Mouse (Mus musculus): Measurements from ENCODE around the gene Polr3h. TPM values are rescaled to one million over a fixed set of nuclear protein-coding genes. Genes with fewer than 3 reads are reported as not detected.

The Polr3h gene
- polyA plus RNA-seq, 1 experiment from 2014 or later = 80.8 TPM

- no peak for DNase-seq (ENCODE audit: low spot score)
- peaks cover 24% of the 10 kb centered on the region for H3K4me1 ChIP-seq
- H3K4me3 ChIP-seq = no peak overlapping the region
- whole genome bisulfite sequencing = 94% methylated on average over 9 of the region's 9 CpGs
- H3K27me3 ChIP-seq (ENCODE audit: low read depth, poor library complexity, severe bottlenecking) = no peaks in the 10 kb centered on the region
- no peaks in the 10 kb centered on the region for H3K9me3 ChIP-seq (replicated peaks)
- H3K27ac ChIP-seq (replicated peaks) = no peak overlapping the region
- H3K36me3 ChIP-seq = peaks cover 74% of the 10 kb centered on the region
Observed at GRCm38 (mm10) chr15:81852411-81853000, 73.5 kb downstream of the Polr3h start.

GRCm38 (mm10) chr15:81851375-81851774 lies 74.7 kb downstream of the Polr3h start:
- no peak for DNase-seq (ENCODE audit: low spot score)

GRCm38 (mm10) chr15:81850718-81851117 lies 75.3 kb downstream of the Polr3h start:
- no peaks in the 10 kb centered on the region for H3K9me3 ChIP-seq (replicated peaks)
- 90% methylated on average over 14 of the region's 14 CpGs for WGBS
- H3K36me3 ChIP-seq = peaks cover 81% of the 10 kb centered on the region
- no peak for DNase-seq (ENCODE audit: low spot score)
- no peak overlapping the region for H3K4me3 ChIP-seq
- peaks cover 11% of the 10 kb centered on the region for H3K4me1 ChIP-seq
- no peak overlapping the region for H3K27ac ChIP-seq (replicated peaks)
- H3K27me3 ChIP-seq (ENCODE audit: low read depth, poor library complexity, severe bottlenecking) = no peaks in the 10 kb centered on the region

More at GRCm38 (mm10) chr15:81851375-81851774, 74.7 kb downstream of the Polr3h start:
- 97% methylated on average over 15 of the region's 15 CpGs for WGBS
- Histone ChIP-seq H3K9me3 (replicated peaks) (no peaks in the 10 kb centered on the region), H3K4me1 (peaks cover 15% of the 10 kb centered on the region), H3K27me3 (ENCODE audit: low read depth, poor library complexity, severe bottlenecking) (no peaks in the 10 kb centered on the region), H3K4me3 (no peak overlapping the region), H3K36me3 (peaks cover 81% of the 10 kb centered on the region), H3K27ac (replicated peaks) (no peak overlapping the region)

GRCm38 (mm10) chr15:81849104-81849503 lies 76.9 kb downstream of the Polr3h start:
- DNase-seq (ENCODE audit: low spot score) = no peak
- no peak overlapping the region for H3K27ac ChIP-seq (replicated peaks)
- no peaks in the 10 kb centered on the region for H3K27me3 ChIP-seq (ENCODE audit: low read depth, poor library complexity, severe bottlenecking)
- 87% methylated on average over 9 of the region's 9 CpGs for WGBS
- H3K4me1 ChIP-seq = 0 out of 2 replicates have a peak, but pooled peaks cover 7% of the 10 kb centered on the region
- no peak overlapping the region for H3K4me3 ChIP-seq
- H3K9me3 ChIP-seq (replicated peaks) = no peaks in the 10 kb centered on the region
- H3K36me3 ChIP-seq = peaks cover 69% of the 10 kb centered on the region

DNA sequence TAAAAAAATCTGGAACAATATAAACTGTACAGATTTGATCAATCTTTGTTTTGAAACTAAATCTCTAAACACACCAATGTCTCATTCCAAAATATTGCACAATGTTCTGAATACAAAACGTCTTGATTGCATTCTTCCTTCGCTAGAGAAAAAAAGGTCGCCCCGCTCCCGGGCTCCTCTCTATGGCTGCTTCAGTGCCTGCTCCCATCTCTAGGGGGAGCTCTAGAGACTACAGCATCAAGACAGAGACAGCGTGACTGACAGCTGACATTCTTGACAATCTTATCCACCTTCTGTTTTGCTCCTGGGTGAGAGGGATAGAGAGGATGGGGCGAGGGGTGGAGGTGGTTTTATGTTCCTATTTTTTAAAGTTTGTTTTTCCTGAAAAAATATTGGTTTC lies 77.7 kb downstream of the Polr3h start:
- peak; percentile 41 for DNase-seq (ENCODE audit: low spot score)
- 51% methylated on average over 7 of the region's 7 CpGs for WGBS
- H3K9me3 ChIP-seq (replicated peaks) = no peaks in the 10 kb centered on the region
- peaks cover 61% of the 10 kb centered on the region for H3K36me3 ChIP-seq
- H3K4me1 ChIP-seq = 0 out of 2 replicates have a peak, but pooled peaks cover 7% of the 10 kb centered on the region
- no peaks in the 10 kb centered on the region for H3K27me3 ChIP-seq (ENCODE audit: low read depth, poor library complexity, severe bottlenecking)
- H3K27ac ChIP-seq (replicated peaks) = no peak overlapping the region
- no peak overlapping the region for H3K4me3 ChIP-seq

- WGBS = 91% methylated on average over 5 of the region's 5 CpGs
- H3K9me3 ChIP-seq (replicated peaks) = no peaks in the 10 kb centered on the region
- H3K4me1 ChIP-seq = 0 out of 2 replicates have a peak, but pooled peaks cover 7% of the 10 kb centered on the region
- H3K4me3 ChIP-seq = no peak overlapping the region
- H3K27ac ChIP-seq (replicated peaks) = no peak overlapping the region
- no peak for DNase-seq (ENCODE audit: low spot score)
- H3K27me3 ChIP-seq (ENCODE audit: low read depth, poor library complexity, severe bottlenecking) = no peaks in the 10 kb centered on the region
- peaks cover 57% of the 10 kb centered on the region for H3K36me3 ChIP-seq
Observed at GRCm38 (mm10) chr15:81847861-81848260, 78.2 kb downstream of the Polr3h start.

- Histone ChIP-seq H3K36me3 (peaks cover 50% of the 10 kb centered on the region), H3K4me1 (0 out of 2 replicates have a peak, but pooled peaks cover 7% of the 10 kb centered on the region), H3K27ac (replicated peaks) (no peak overlapping the region), H3K27me3 (ENCODE audit: low read depth, poor library complexity, severe bottlenecking) (no peaks in the 10 kb centered on the region), H3K9me3 (replicated peaks) (no peaks in the 10 kb centered on the region), H3K4me3 (no peak overlapping the region)
- WGBS = 92% methylated on average over 4 of the region's 4 CpGs
- DNase-seq (ENCODE audit: low spot score) = no peak
Observed at GRCm38 (mm10) chr15:81847161-81847560, 78.9 kb downstream of the Polr3h start.

- peaks cover 46% of the 10 kb centered on the region for H3K36me3 ChIP-seq
- H3K4me3 ChIP-seq = no peak overlapping the region
- no peak for DNase-seq (ENCODE audit: low spot score)
- no peaks in the 10 kb centered on the region for H3K9me3 ChIP-seq (replicated peaks)
- 89% methylated on average over 9 of the region's 9 CpGs for WGBS
- H3K27me3 ChIP-seq (ENCODE audit: low read depth, poor library complexity, severe bottlenecking) = no peaks in the 10 kb centered on the region
- H3K27ac ChIP-seq (replicated peaks) = no peak overlapping the region
- H3K4me1 ChIP-seq = 0 out of 2 replicates have a peak, but pooled peaks cover 7% of the 10 kb centered on the region
Observed at GRCm38 (mm10) chr15:81846755-81847154, 79.3 kb downstream of the Polr3h start.

GRCm38 (mm10) chr15:81845724-81846123 lies 80.3 kb downstream of the Polr3h start:
- no peak for DNase-seq (ENCODE audit: low spot score)
- Histone ChIP-seq H3K36me3 (peaks cover 36% of the 10 kb centered on the region), H3K27ac (replicated peaks) (no peak overlapping the region), H3K9me3 (replicated peaks) (no peaks in the 10 kb centered on the region), H3K4me1 (0 out of 2 replicates have a peak, but pooled peaks cover 7% of the 10 kb centered on the region), H3K4me3 (no peak overlapping the region), H3K27me3 (ENCODE audit: low read depth, poor library complexity, severe bottlenecking) (no peaks in the 10 kb centered on the region)
- WGBS = 43% methylated on average over 4 of the region's 4 CpGs

- Histone ChIP-seq H3K4me3 (no peak overlapping the region), H3K27me3 (ENCODE audit: low read depth, poor library complexity, severe bottlenecking) (no peaks in the 10 kb centered on the region), H3K27ac (replicated peaks) (no peak overlapping the region), H3K9me3 (replicated peaks) (no peaks in the 10 kb centered on the region), H3K4me1 (0 out of 2 replicates have a peak, but pooled peaks cover 7% of the 10 kb centered on the region), H3K36me3 (peaks cover 30% of the 10 kb centered on the region)
- DNase-seq (ENCODE audit: low spot score) = no peak
- WGBS = 81% methylated on average over 5 of the region's 5 CpGs
Observed at GRCm38 (mm10) chr15:81845033-81845625, 80.9 kb downstream of the Polr3h start.

GRCm38 (mm10) chr15:81842275-81842674 lies 83.8 kb downstream of the Polr3h start:
- Histone ChIP-seq H3K9me3 (replicated peaks) (no peaks in the 10 kb centered on the region), H3K4me3 (no peak overlapping the region), H3K4me1 (peaks cover 7% of the 10 kb centered on the region; the same call in 1 of the 2 replicates), H3K36me3 (peaks cover 6% of the 10 kb centered on the region), H3K27me3 (ENCODE audit: low read depth, poor library complexity, severe bottlenecking) (peaks cover 7% of the 10 kb centered on the region; the same call in 1 of the 2 replicates), H3K27ac (replicated peaks) (no peak overlapping the region)
- 88% methylated on average over 7 of the region's 7 CpGs for WGBS
- no peak for DNase-seq (ENCODE audit: low spot score)

- Histone ChIP-seq H3K9me3 (replicated peaks) (no peaks in the 10 kb centered on the region), H3K4me1 (peaks cover 17% of the 10 kb centered on the region), H3K27ac (replicated peaks) (no peak overlapping the region), H3K36me3 (no peaks in the 10 kb centered on the region), H3K27me3 (ENCODE audit: low read depth, poor library complexity, severe bottlenecking) (peaks cover 27% of the 10 kb centered on the region), H3K4me3 (no peak overlapping the region)
- DNase-seq (ENCODE audit: low spot score) = no peak
- whole genome bisulfite sequencing = 89% methylated on average over 7 of the region's 7 CpGs
Observed at GRCm38 (mm10) chr15:81840306-81840705, 85.7 kb downstream of the Polr3h start.

DNA sequence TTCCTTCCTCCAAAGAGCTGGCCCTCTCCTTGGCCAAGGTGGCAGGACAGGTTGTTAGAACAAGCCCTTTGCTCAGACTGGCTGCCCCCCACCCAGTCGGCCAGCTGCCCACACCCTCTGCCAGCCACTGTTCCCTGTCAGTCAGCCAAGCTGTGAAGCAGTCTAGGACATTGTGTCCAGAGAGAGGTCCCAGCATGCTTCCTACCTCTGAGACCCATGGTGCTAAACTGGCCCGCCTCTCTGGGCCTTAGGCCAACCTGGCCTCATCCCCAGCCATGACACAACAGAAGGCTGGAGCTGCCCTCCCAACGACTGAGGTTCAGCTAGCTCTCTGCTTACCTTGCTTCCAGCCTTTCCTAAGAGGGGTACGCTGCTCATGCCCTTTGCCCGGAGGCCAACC lies 86.4 kb downstream of the Polr3h start:
- Histone ChIP-seq H3K4me1 (peaks cover 20% of the 10 kb centered on the region), H3K9me3 (replicated peaks) (no peaks in the 10 kb centered on the region), H3K36me3 (no peaks in the 10 kb centered on the region), H3K27me3 (ENCODE audit: low read depth, poor library complexity, severe bottlenecking) (peaks cover 34% of the 10 kb centered on the region), H3K27ac (replicated peaks) (no peak overlapping the region), H3K4me3 (no peak overlapping the region)
- no peak for DNase-seq (ENCODE audit: low spot score)
- WGBS = 79% methylated on average over 5 of the region's 5 CpGs

All from midbrain, embryonic 10.5 days (tissue).